Mouse (Mus musculus) urinary bladder, postnatal 10 days (tissue): ENCODE data around the gene Pign.

Experiments used
- DNase-seq: peaks from one replicate; pipeline ENCODE4 v3.0.0; 2022; ENCODE audit warnings: low spot score

The Pign gene

GRCm38 (mm10) chr1:105663171-105663961 is at the start of gene Pign, which contains the start of gene Relch:
Gene Pign (minus strand): TSS chr1:105663677.
Gene Relch (plus strand): TSS chr1:105663861.
- DNase-seq: peak; percentile 92

GRCm38 (mm10) chr1:105712822-105713221 is 49.3 kb upstream of the Pign start:
- no peak for DNase-seq

- DNase-seq: no peak
Observed at GRCm38 (mm10) chr1:105711227-105711626, 47.8 kb upstream of the Pign start.

- no peak for DNase-seq
Observed at GRCm38 (mm10) chr1:105709415-105709814, 45.9 kb upstream of the Pign start.

- DNase-seq: no peak
Observed at GRCm38 (mm10) chr1:105700984-105701530, 37.6 kb upstream of the Pign start.

- DNase-seq: no peak
Observed at GRCm38 (mm10) chr1:105695581-105695980, 32.1 kb upstream of the Pign start.

- no peak for DNase-seq
Observed at GRCm38 (mm10) chr1:105685501-105685900, 22.0 kb upstream of the Pign start.

GRCm38 (mm10) chr1:105680587-105680986 is 17.1 kb upstream of the Pign start:
- no peak for DNase-seq

GRCm38 (mm10) chr1:105674763-105675162 is 11.3 kb upstream of the Pign start:
- DNase-seq: no peak

GRCm38 (mm10) chr1:105669700-105670099 is 6.2 kb upstream of the Pign start:
- DNase-seq: no peak

- DNase-seq: no peak
Observed at GRCm38 (mm10) chr1:105663962-105664812, 710 bp upstream of the Pign start.

GRCm38 (mm10) chr1:105662820-105663170 is 682 bp downstream of the Pign start:
- DNase-seq: no peak

GRCm38 (mm10) chr1:105660015-105660414 is 3.5 kb downstream of the Pign start:
- DNase-seq: no peak

GRCm38 (mm10) chr1:105653981-105654380 is 9.5 kb downstream of the Pign start:
- no peak for DNase-seq

GRCm38 (mm10) chr1:105650650-105651049 is 12.8 kb downstream of the Pign start:
- DNase-seq: no peak

GRCm38 (mm10) chr1:105644093-105644492 is 19.4 kb downstream of the Pign start:
- DNase-seq: no peak

GRCm38 (mm10) chr1:105630481-105630880 is 33.0 kb downstream of the Pign start:
- DNase-seq: no peak

- no peak for DNase-seq
Observed at GRCm38 (mm10) chr1:105589673-105590072, 73.8 kb downstream of the Pign start.

- no peak for DNase-seq
Observed at GRCm38 (mm10) chr1:105588697-105589096, 74.8 kb downstream of the Pign start.

- no peak for DNase-seq
Observed at GRCm38 (mm10) chr1:105582800-105583199, 80.7 kb downstream of the Pign start.

- no peak for DNase-seq
Observed at GRCm38 (mm10) chr1:105580909-105581308, 82.6 kb downstream of the Pign start.

- DNase-seq: no peak
Observed at GRCm38 (mm10) chr1:105566051-105566450, 97.4 kb downstream of the Pign start.

GRCm38 (mm10) chr1:105564289-105564688 is 99.2 kb downstream of the Pign start:
- DNase-seq: no peak
